Mouse (Mus musculus): ENCODE measurements around the gene Siva1. TPM values are rescaled to one million over a fixed set of nuclear protein-coding genes. Genes with fewer than 3 reads are reported as not detected.

Gene Siva1
- polyA plus RNA-seq, 1 experiment = 71.8 TPM

GRCm38 (mm10) chr12:112678555-112679026 lies 34.1 kb downstream of the Siva1 start, which contains the start of gene Zbtb42:
Zbtb42 (plus strand) TSS chr12:112678828.
- DNase-seq (ENCODE audit: low spot score) = peak; percentile 70

GRCm38 (mm10) chr12:112679027-112679996 lies 34.8 kb downstream of the Siva1 start:
- DNase-seq (ENCODE audit: low spot score) = peak; percentile 65

GRCm38 (mm10) chr12:112683351-112683750 lies 38.9 kb downstream of the Siva1 start:
- no peak for DNase-seq (ENCODE audit: low spot score)

- DNase-seq (ENCODE audit: low spot score) = no peak
These were observed 44.0 kb downstream of the Siva1 start for GRCm38 (mm10) chr12:112688458-112688857.

- DNase-seq (ENCODE audit: low spot score) = peak; percentile 94
These were observed 49.0 kb downstream of the Siva1 start for GRCm38 (mm10) chr12:112693185-112694126.

- DNase-seq (ENCODE audit: low spot score) = no peak
These were observed 49.6 kb downstream of the Siva1 start for GRCm38 (mm10) chr12:112694127-112694475.

- DNase-seq (ENCODE audit: low spot score) = no peak
These were observed 52.4 kb downstream of the Siva1 start for GRCm38 (mm10) chr12:112696806-112697425.

Other genes starting within 250 kb of the Siva1 start
- 2.8 and 4.3 TPM in 2 replicates for gene A530016L24Rik, start 155.2 kb upstream of the Siva1 start, polyA plus RNA-seq (2012; rRNA removed)
- 0.22 TPM in 2 replicates for gene Tmem179, start 127.9 kb upstream of the Siva1 start, polyA plus RNA-seq (2012; rRNA removed)
- 37.4 and 52.8 TPM in 2 replicates for gene Inf2, start 55.9 kb upstream of the Siva1 start, polyA plus RNA-seq (2012; rRNA removed)
- gene Adssl1, start 24.6 kb upstream of the Siva1 start, polyA plus RNA-seq (2012; rRNA removed) = 19.5 and 26.9 TPM in 2 replicates
- 149 and 150 TPM in 2 replicates for gene Akt1, start 30.2 kb downstream of the Siva1 start, polyA plus RNA-seq (2012; rRNA removed)
- 18.0 and 20.5 TPM in 2 replicates for gene Zbtb42, start 34.1 kb downstream of the Siva1 start, polyA plus RNA-seq (2012; rRNA removed)
- 33.2 and 42.5 TPM in 2 replicates for gene Cep170b, start 75.8 kb downstream of the Siva1 start, polyA plus RNA-seq (2012; rRNA removed)
- gene Pld4, start 116.0 kb downstream of the Siva1 start, polyA plus RNA-seq (2012; rRNA removed) = 38.7 and 38.8 TPM in 2 replicates
- gene Ahnak2, start 158.0 kb downstream of the Siva1 start, polyA plus RNA-seq (2012; rRNA removed) = 40.7 and 65.9 TPM in 2 replicates
- gene Clba1, start 164.3 kb downstream of the Siva1 start, polyA plus RNA-seq (2012; rRNA removed) = 4.5 and 5.3 TPM in 2 replicates
- gene Cdca4, start 184.7 kb downstream of the Siva1 start, polyA plus RNA-seq (2012; rRNA removed) = 17.0 and 22.2 TPM in 2 replicates
- 3.4 and 4.1 TPM in 2 replicates for gene Gpr132, start 223.5 kb downstream of the Siva1 start, polyA plus RNA-seq (2012; rRNA removed)